Mouse (Mus musculus): ENCODE results near the gene Rbbp9.

Gene Rbbp9

DNA sequence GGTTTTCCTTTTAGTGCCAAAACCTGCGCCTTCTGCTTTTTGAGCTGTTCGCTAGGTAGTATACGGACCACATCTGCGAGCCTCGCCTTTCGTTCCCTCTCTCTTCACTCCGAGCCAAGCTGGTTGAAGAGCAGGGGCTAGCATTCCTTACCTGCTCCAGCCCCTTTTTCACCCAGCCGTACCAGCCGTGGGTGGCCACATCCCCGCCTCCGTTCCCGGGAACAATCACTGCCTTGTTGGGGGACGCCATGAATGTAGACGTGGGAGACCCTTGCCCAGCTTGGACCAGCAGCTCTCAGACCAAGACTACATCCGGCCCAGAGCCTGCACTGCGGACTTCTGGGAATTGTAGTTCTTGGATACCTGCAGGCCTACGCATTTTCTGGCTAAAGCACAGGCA is at the start of gene Rbbp9:
TSS of gene Rbbp9 (minus strand) at position 341 of the 400 bp plus-strand sequence.
- peak; percentile 71 for DNase-seq (ENCODE audit: low read depth)

DNA sequence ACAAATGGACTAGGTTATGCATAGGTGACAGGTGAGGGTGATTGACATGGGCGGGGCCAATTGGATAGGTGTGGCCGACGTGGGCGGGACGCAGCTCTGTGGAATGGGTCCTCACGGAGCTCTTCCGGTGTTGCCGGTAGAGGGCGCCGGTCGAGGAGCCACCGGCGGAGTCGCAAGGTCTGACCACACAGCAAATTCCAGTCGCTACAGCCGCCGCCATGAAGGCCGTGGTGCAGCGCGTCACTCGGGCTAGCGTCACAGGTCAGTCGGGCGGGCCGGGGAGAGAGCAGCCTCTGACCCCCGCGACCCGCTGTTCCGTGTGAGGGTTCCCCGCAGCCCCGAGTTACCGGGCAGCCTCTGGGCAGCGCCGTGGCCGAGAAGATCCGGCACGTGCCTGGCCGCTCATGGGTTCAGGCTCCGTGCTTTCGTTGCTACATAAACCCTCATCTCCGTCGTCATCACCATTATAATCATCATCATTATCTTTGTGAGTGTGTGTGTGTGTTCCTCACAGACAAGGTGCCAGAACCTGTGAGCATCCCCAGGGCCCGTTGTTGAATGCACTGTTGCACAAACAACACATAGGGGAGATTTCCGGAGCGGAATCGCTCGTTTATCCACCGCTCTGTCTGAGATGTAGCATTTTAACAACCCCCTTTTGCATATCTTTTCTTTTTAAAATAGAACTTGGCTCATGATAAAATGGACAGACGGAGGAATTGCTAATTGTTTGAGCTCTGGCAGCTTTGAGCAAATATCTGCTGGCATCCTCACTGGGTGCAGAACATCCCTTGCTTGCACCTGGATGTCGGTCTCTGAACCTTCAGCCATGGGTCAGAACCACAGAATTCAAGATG is 49.4 kb upstream of the Rbbp9 start, which contains the start of gene Dtd1:
TSS of gene Dtd1 (plus strand) at position 67 of the 857 bp plus-strand sequence.
- DNase-seq (ENCODE audit: low read depth) = peak; percentile 86

DNA sequence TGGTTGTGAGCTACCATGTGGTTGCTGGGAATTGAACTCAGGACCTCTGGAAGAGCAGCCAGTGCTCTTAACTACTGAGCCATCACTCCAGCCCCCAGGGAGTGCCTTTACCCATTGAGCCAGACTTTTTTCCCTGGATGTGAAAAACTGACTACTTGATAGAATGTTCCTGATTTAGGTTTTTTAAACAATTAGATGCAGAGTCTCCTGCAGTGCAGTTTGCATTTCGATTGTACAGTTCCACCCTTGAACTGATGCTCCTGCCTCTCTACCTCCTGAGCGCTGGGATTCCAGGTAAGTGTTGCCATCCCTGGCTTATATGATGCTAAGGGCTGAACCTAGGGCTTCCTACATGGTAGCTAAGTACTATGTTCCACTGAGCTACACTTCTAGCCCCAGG is 47.3 kb upstream of the Rbbp9 start:
- DNase-seq (ENCODE audit: low read depth) = no peak

DNA sequence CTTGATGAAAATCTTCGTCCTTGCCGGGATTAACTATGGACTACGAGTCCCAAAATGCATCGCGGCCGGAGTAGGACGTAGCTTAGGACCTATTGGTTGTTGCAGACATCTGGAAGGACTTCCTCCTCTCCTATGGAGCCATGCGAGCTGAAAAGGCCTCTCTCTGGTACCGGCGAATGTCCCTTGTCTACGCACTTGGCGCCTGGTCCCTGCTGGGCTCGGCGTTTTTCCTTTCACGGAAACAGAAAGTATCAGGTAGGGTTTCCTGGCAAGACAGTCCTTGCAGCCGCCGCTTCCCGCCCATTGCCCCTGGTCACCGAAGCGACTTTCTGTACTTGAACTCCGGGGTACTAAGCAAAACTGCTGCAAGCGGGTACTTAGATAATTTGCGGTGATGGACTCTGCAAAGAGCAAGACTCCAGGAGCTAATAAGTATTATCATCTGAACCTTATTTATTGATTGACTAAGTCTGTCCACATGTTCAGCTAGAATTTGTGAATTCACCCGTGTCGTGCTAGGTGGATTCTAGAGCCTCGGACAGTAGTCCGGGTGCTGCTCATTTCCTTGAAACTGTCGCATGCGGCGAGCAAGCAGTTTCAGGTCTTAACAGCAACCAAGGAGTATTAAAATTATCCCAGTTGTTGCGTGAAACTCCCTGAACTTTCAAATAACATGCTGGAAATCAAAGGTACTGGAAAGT is 43.4 kb upstream of the Rbbp9 start, which contains the start of gene Smim26:
TSS of gene Smim26 (plus strand) at position 104 of the 701 bp plus-strand sequence.
- peak; percentile 88 for DNase-seq (ENCODE audit: low read depth)

DNA sequence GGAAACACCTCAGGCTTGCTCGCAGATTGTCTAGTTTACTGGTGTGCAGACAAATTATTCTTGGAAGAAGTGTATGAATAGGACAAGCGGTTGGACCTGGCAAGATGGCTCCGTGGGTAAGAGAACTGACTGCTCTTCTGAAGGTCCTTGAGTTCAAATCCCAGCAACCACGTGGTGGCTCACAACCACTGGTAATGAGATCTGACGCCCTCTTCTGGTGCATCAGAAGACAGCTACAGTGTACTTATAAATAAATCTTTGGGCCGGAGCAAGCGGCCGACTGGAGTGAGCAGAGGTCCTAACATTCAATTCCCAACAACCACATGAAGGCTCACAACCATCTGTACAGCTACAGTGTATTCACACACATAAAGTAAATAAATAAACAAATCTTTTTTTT is 42.4 kb upstream of the Rbbp9 start:
- DNase-seq (ENCODE audit: low read depth) = peak; percentile 44

DNA sequence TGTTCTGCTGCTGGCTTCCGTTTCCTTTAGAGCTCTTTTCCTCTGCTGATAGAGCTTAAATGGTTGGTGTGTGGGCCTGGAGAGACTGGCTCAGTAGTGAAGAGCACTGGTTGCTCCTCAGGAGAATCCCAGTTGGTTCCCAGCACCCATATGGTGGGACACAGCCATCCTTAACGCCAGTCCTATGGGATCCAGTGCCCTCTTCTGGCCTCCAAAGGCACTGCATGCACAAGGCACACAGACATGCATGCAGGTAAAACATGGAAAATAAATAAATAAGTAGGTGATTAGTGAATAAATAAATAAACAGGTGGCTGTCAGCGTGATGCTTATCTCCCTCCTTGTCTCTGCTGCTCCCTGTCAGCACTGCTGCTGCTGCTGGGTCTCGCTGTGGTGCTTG is 38.1 kb upstream of the Rbbp9 start:
- DNase-seq (ENCODE audit: low read depth) = no peak

DNA sequence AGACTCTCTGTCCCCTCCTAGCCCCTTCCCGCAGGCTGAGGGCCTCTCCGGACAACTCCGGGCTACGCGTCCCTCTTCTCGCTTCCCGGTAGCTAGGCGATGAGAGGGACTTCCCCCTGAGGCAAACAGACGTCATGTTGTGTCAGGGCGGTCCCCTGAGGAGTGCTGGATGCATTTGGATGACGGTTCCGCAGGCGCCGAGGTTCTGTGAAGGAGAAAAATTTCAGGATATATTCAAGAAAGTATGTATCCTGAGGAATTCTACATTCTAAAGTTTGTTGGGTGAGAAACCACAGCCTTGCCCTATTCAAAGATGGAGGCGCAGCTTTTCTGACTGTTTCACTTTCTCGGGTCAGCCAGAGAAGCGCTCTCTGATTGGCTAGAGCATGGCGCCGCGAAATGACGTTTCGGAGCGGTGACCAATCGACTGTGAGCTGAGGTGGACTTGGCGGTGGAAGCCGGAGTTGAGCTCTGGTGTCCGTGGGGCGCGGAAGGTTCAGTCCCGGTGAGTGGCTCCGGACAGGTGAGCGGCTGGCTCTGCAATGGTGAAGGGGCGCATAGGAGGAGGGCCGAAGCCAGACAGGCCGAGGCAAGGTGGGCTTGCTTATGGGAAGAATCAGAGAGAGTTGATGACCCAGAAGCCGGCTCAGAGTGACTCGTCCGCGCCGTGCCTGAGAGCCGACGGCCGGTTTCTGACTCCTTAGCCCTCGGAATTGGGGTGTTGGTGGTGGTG is 5.3 kb upstream of the Rbbp9 start, which contains the start of gene Sec23b:
TSS of gene Sec23b (plus strand) at position 410 of the 733 bp plus-strand sequence.
- DNase-seq (ENCODE audit: low read depth) = peak; percentile 98

DNA sequence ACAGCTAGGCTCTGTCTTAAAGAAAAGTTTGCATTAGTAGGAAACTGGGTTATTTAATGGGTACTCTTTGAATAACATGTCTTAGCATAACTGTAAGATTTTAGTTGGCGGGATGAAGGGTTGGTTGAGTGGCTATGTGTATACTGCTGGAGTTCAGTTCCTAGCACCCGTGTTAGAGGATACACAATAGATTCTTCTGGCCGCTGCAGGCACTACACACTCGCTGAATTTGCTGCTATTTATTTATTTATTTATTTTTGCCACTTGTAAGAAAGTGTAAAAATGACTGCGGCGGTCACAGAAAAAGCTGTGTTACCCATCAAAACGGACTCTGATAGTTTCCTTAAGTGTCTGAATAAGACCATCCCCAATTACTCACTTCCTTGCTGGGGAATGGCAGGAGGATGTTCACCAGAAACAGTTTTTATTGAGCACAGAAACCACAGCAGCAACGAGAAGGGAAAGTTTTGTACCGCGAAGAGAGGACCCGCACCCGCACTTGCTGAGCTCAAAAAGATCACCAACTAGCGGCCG is 4.7 kb upstream of the Rbbp9 start:
- DNase-seq (ENCODE audit: low read depth) = no peak

DNA sequence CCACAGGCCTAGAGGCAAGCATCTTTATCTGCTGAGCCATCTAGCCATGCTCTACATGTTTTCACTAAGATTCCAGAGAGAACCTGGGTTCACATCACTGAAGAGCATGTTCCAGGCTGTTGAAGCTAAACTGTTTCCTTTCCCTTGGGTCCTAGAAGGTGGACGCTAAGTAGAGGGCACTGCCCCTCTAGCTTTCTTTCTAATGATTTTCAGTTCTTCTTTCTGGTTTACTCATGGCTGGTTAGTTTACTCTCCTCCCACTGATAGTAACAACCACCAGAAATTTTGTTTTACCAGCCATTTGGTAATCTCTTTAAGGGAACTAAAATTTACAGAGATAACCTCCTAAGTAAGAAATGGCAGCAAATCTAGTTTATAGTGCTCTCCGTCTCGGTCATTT is 3.2 kb upstream of the Rbbp9 start:
- DNase-seq (ENCODE audit: low read depth) = no peak

DNA sequence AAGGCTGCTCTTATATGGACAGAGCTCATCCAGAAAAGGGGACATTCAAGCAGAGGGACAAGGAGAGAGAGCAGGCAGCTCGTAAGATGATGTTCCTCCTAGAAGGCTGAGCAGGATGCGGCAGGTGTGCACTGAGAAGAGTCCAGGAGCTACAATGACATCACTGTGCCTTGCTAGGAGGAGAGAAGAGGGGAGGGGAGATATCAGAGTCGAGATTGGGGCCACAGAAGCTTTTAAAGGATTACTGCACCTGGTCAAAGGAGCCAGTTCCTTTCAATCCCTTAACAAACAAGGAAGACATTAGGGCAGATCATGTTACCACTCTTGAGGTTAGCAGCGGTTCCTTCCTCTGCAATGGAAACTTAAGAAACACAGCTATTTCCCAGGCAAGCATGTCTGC is 3.1 kb downstream of the Rbbp9 start:
- DNase-seq (ENCODE audit: low read depth) = peak; percentile 67

DNA sequence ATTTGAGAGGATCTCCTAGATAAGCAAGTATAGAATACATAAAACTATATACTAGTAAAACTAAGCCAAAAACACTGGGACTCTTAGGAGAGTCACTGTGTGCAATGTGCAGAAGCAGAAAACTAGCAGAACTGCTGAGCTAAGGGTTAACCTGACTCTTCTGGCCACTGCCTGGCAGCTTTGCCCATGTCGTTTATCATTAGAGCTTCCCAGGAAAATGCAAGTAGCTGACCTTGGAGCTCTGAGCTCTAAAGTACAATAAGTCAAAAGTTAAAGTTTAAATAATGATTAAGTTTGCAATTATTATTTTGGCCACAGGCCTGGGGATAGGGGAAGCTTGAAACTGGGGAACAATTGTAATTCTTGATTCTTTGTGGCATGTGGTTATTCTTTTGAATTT is 5.2 kb downstream of the Rbbp9 start:
- no peak for DNase-seq (ENCODE audit: low read depth)

DNA sequence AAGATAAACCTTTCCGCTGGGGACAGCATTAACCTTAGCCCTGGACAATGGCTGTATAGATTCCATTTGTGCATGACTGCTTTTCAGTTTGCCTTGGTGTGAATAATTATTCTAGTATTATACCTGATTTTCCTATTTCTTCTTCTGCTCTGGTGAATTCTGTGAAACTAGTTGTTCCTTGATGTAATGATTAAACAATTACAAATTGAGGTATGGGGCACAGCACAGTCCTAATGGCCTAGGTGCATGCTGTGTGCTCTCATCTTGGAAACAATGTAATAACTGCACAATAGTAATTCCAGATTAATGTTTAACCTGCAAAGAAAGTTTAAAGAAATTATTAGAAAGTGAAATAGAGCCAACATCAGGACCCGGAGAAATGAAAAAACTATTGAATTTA is 5.6 kb downstream of the Rbbp9 start:
- no peak for DNase-seq (ENCODE audit: low read depth)

DNA sequence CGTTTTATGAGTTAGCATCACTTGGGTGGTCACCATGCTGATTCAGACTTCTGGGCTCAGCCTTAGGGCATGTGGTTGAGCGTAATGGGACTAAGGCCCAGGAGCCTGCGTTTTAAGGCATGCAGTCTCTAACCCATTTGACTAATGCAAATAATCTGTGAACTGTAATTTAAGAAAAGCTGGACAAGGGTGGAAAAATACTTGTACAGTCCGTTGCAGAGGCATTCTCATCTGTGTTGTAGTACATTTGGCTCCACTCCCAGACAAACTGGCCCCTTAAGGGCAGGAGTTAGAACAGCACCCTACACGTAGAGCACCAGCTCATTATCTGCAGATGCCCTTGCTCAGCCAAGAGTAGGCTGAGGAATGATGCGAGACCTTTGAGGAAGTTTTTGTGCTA is 6.0 kb downstream of the Rbbp9 start:
- DNase-seq (ENCODE audit: low read depth) = no peak

DNA sequence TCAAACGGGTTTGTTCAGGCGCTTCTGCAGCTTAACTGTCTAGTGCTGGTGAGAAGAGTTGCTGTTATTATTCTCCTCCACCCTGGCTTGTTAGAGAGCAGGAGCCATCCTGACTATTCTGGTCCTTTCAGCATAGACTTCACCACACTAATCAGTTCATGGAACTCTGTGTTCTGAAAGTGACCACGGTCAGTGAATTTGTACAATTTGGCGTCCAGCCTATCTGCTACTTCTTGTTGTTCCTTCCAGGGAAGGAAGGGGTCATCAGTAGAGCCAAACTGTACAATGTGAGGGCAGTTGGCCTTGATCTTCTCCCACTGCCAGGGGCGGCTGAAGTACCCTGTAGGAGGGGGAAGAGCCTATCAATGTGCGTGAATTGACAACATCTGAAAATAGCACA is 7.0 kb downstream of the Rbbp9 start:
- DNase-seq (ENCODE audit: low read depth) = no peak

DNA sequence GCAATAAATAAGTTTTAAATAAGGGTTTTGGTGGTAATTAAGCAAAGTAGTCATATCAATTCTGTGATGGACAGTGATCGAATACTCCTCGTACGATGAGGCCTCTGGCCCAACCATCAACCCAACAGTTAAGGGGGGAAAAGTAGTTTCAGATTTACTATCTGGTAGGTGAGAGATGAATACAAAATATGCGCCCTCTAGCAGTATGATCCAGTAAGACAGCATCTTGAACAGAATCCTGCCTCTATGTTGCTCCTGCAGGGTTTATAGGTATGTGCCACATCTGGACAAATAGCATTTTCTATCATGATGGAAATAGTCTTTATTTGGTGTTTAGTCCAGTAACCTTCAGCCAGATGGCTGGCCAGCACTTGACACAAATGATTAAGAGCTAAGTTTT is 9.4 kb downstream of the Rbbp9 start:
- peak; percentile 21 for DNase-seq (ENCODE audit: low read depth)

DNA sequence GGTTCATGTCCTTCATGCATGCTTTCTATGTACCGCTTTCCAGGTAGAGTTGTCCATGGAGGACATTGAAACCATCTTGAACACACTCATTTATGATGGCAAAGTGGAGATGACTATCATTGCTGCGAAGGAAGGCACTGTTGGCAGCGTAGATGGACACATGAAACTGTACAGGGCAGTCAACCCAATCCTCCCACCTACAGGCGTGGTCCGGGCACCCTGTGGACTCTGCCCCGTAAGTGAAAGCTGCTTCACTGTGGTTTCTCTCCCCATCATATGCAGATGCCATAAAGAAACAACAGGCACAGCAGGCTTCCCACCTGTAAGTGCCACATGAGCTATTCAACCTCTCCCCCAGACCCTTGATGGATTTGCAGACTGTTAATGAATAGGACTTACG is 13.5 kb downstream of the Rbbp9 start:
- no peak for DNase-seq (ENCODE audit: low read depth)

DNA sequence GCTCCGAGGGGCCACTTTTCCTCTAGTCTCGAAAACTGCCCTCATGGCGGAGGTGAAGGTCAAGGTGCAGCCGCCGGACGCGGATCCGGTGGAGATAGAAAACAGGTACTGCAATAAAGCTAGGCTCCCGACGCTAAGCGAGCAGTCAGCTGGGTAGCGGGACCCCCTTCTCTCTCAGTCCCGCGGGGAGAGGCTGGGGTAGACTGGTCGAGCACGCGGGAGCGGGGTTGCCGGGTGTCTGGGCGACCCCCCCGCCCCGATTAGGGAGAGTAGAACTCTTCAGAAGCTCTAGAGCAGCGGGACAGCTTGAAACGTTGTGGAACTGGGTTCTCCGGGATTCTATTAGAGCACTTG is 22.9 kb downstream of the Rbbp9 start:
- DNase-seq (ENCODE audit: low read depth) = no peak

DNA sequence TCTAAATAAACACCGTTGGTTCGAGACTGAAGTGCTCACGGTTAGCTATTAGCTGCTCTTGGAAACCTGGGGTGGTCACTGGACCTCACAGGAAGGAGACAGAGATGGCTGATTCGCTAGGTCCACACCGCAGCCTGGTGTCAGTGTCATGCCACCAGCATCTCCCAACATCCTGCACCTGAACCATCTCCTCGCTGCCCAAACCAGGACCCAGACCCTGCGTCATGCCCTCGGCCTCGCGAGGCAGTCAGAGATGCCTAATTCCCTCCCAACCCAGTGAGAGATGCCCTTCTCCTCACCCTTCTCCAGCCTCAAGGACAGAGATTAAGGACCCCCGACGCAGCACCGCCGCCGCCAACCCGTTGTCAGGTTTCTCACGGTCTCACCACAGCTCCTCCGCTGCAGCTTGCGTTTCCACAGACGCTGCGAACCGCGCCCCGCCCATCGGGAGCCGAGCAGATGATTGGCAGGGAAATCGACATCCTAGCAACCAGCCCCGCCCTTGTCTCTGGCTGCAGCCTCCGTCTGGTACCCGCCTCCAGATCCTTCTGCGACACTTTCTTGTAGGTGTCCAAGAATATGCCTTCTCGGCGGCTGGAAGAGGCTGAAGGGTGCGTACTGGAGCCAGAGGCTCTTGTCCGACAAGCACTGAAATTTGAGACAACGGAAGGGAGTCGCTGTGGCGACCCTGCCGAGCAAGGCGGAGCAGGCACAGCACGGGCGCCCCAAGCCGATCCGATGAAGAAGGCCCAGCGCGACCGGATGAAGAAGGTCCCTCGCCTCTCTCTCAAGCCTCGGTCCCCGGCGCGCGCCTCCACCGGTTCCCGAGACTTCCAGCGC is 23.5 kb downstream of the Rbbp9 start, which contains the start of the genes Dzank1 and Polr3f:
TSS of gene Dzank1 (minus strand) at position 434 of the 840 bp plus-strand sequence.
TSS of gene Polr3f (plus strand) at position 738 of the 840 bp plus-strand sequence.
- peak; percentile 97 for DNase-seq (ENCODE audit: low read depth)

DNA sequence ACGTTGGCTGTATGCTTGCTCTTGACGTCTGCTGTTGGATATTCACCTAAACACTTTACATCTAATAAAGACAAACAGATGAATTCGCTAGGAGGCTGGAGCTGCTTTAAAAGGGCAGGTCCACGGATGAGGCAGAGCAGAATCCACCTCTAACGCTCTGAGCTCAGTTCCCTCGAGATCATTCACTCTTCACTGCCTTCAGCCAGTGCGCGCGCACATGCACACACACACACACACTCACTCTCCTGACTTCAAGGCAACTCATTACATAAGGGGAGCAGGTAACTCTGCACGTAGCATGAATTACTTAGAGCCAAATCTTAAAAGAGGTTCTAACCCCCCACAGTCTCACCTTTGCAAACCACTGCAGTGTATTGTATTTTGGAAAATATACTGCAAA is 24.8 kb downstream of the Rbbp9 start:
- DNase-seq (ENCODE audit: low read depth) = no peak

DNA sequence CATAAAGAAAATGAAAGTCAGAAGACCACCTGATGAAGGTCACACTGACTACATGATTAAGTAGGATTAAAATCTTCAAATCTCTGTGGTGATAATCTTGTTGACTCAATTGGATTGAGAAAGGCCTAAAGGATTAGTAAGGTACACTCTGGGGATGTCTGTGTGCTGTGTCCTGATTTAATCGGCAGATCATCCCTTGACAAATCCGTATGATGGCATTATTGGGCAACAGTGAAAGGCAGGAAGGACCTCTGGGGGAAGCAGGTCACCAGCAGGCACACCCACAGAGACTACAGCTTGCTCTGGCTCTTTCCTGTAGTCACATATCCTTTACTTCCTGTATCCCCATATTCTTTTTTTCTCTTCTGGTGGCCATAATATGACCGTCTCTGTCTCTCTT is 30.9 kb downstream of the Rbbp9 start:
- DNase-seq (ENCODE audit: low read depth) = peak; percentile 27

DNA sequence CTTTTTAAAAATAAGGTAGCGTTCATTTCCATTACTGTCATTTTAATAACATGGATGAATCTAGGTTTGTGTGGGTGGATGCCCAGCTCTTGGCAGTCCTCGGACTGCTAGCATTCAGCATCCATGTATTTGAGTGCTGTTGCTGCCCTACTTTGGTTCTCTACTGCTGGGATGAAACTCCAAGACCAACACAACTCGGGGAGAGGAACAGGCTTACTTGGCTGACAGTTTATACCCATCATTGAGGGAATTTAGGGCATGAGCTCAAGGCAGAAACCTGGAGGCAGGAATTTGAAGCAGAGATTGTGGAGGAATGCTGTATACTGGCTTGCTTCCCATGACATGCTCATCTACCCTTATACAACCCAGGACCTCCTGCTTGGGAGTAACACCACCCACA is 36.0 kb downstream of the Rbbp9 start:
- no peak for DNase-seq (ENCODE audit: low read depth)

Measured in 416B (cell line).